Mouse (Mus musculus): ENCODE results near the gene Fam169b. TPM values are rescaled to one million over a fixed set of nuclear protein-coding genes. Genes with fewer than 3 reads are reported as not detected.

Fam169b gene
- polyA plus RNA-seq, 1 experiment, result 11.3 TPM

DNA sequence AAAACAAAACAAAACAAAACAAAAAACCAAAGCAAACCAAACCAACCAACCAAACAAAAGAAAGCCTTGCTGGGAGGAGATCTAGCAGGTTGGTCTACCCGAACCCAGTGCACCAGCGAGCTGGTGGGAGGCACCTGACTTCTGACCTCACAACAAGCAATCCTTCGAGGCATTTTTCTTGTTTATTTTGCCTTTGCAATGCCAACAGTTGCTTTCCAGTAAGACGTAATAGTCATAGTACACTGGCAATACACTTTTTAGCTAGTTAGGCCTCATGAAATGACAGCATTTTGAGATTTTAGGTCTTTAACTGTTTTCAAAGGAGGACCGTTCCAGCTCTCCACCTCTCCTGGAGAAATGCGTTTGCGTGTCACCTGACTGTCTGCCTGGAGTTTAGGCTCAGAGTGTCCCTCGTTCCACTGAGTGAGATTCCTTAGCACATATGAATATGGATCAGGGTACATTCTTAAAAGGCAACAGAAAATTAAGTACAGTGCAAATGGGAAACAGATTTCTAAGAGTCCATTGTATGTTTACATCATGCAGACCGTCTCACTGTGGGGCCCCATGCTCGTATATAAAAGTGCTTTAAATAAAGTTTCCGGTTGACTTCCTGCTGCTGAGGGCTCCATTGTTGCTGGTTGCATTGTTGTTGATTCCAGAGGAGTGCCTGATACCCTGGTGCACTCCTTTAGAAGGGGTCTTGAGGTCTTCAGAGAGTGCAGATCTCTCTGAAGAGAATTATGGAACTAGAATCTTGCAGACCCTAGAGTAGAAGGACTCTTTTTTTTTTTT, 32.3 kb downstream of the Fam169b start:
- Histone ChIP-seq H3K36me3 (ENCODE audit: control insufficient read depth, insufficient read depth, low read length) (no peaks in the 10 kb centered on the region), H3K27me3 (replicated peaks; ENCODE audit: control insufficient read depth, insufficient read depth, low read length) (no peaks in the 10 kb centered on the region), H3K4me1 (ENCODE audit: control insufficient read depth, insufficient read depth, low read length) (no peaks in the 10 kb centered on the region), H3K27ac (ENCODE audit: insufficient read depth, low read depth, low read length) (no peak overlapping the region), H3K4me3 (ENCODE audit: insufficient read depth, low read depth, low read length) (no peak overlapping the region)
- 62% methylated on average over 11 of the region's 11 CpGs for WGBS
- no peak for TF ChIP-seq POLR2A (IDR thresholded peaks at IDR 0.05; ENCODE audit: low read depth, low read length)
- no peak for TF ChIP-seq CTCF (conservative IDR thresholded peaks at IDR 0.05; ENCODE audit: insufficient read depth, insufficient read length, low read depth, low read length)
- DNase-seq, result no peak

- TF ChIP-seq POLR2A (IDR thresholded peaks at IDR 0.05; ENCODE audit: low read depth, low read length) (no peak), CTCF (conservative IDR thresholded peaks at IDR 0.05; ENCODE audit: insufficient read depth, insufficient read length, low read depth, low read length) (no peak)
- no peak overlapping the region for H3K27ac ChIP-seq (ENCODE audit: insufficient read depth, low read depth, low read length)
- DNase-seq, result peak; percentile 63
- 62% methylated on average over 8 of the region's 8 CpGs for WGBS
- no peaks in the 10 kb centered on the region for H3K36me3 ChIP-seq (ENCODE audit: control insufficient read depth, insufficient read depth, low read length)
- no peak overlapping the region for H3K4me3 ChIP-seq (ENCODE audit: insufficient read depth, low read depth, low read length)
- no peaks in the 10 kb centered on the region for H3K4me1 ChIP-seq (ENCODE audit: control insufficient read depth, insufficient read depth, low read length)
- no peaks in the 10 kb centered on the region for H3K27me3 ChIP-seq (replicated peaks; ENCODE audit: control insufficient read depth, insufficient read depth, low read length)
These were observed 33.1 kb downstream of the Fam169b start for GRCm38 (mm10) chr7:68306756-68307155.

DNA sequence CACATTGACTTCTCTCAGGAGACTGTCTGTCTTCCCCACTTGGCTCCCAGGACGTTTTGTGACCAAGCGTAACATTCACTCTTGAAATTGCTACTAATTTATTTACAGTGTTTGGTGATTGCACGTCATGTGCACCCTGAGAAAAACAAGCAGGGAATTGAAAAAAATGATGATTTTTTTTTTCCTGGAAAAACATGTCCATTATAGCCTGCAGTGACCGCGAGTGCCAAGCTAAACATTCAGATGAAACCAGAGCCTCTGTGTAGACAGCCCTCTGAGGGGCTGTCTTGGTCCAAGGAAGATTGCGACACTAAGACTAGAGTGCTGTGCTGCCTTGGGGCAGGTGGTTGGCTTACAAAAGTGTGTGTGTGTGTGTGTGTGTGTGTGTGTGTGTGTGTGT, 37.8 kb downstream of the Fam169b start:
- H3K4me3 ChIP-seq (ENCODE audit: insufficient read depth, low read depth, low read length), result no peak overlapping the region
- TF ChIP-seq CTCF (conservative IDR thresholded peaks at IDR 0.05; ENCODE audit: insufficient read depth, insufficient read length, low read depth, low read length) (no peak), POLR2A (IDR thresholded peaks at IDR 0.05; ENCODE audit: low read depth, low read length) (no peak)
- 61% methylated on average over 6 of the region's 6 CpGs for WGBS
- H3K4me1 ChIP-seq (ENCODE audit: control insufficient read depth, insufficient read depth, low read length), result no peaks in the 10 kb centered on the region
- H3K27me3 ChIP-seq (replicated peaks; ENCODE audit: control insufficient read depth, insufficient read depth, low read length), result no peaks in the 10 kb centered on the region
- no peak overlapping the region for H3K27ac ChIP-seq (ENCODE audit: insufficient read depth, low read depth, low read length)
- DNase-seq, result peak; percentile 42
- H3K36me3 ChIP-seq (ENCODE audit: control insufficient read depth, insufficient read depth, low read length), result no peaks in the 10 kb centered on the region

DNA sequence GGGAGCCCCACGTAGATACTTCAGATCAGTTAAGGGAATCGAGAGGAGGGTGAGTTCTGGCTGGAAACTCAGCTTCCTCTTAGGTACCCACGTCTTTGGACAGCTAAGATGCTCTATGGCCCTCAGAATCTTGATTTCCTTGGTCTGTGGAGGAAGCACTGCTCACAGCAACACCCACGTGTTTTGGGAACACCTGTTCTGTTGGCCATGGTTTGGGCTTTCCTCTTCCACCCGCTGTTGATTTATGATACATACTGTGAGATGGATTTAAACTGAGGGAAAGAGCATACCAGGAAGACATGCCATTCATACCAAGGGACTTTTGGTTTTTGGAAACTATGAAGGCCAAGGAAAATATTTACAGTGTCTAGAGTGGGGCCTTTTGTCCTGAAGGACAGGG, 38.8 kb downstream of the Fam169b start:
- WGBS, result 74% methylated on average over 5 of the region's 5 CpGs

DNA sequence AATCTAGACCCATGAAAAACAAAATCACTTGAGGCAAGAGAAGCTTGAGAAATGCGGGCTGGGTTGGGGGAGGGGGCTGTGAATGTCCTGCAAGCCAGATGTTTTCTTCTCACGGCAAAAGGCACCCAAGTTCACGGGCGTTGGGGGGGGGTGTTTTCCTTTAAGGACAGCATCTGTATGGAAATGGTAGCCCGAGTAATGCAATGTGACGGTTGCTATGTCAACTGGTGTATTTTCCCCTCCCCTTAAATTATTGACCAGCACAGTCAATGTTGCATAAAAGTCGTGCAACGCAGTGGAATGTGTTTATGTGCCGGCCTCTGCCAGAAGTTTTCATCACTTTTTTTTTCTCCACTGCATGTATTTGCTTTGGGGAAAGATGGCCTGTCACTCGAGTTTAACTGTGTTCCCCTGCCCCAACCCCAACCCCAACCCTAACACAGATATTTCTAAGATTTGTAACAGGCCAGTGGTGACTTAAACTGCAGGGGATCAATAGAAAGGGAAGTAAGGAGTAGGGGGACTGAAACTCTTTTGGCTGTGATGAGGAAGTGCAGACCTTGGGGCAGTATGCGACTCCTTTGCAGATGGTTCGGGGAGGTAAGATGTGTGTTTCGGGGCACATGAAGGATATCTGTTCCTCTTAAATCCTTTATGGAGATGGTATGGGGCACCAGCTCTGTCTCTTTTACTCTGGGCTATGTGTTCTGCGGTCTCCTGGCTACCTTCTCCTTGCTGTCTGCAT, 39.6 kb downstream of the Fam169b start:
- Histone ChIP-seq H3K36me3 (ENCODE audit: control insufficient read depth, insufficient read depth, low read length) (no peaks in the 10 kb centered on the region), H3K4me3 (ENCODE audit: insufficient read depth, low read depth, low read length) (no peak overlapping the region), H3K27me3 (replicated peaks; ENCODE audit: control insufficient read depth, insufficient read depth, low read length) (no peaks in the 10 kb centered on the region), H3K27ac (ENCODE audit: insufficient read depth, low read depth, low read length) (no peak overlapping the region), H3K4me1 (ENCODE audit: control insufficient read depth, insufficient read depth, low read length) (no peaks in the 10 kb centered on the region)
- no peak for DNase-seq
- TF ChIP-seq CTCF (conservative IDR thresholded peaks at IDR 0.05; ENCODE audit: insufficient read depth, insufficient read length, low read depth, low read length) (no peak), POLR2A (IDR thresholded peaks at IDR 0.05; ENCODE audit: low read depth, low read length) (no peak)
- 60% methylated on average over 14 of the region's 14 CpGs for WGBS

More for the DNA sequence above, 38.8 kb downstream of the Fam169b start:
- no peak overlapping the region for H3K4me3 ChIP-seq (ENCODE audit: insufficient read depth, low read depth, low read length)
- H3K27me3 ChIP-seq (replicated peaks; ENCODE audit: control insufficient read depth, insufficient read depth, low read length), result no peaks in the 10 kb centered on the region
- no peak for DNase-seq
- TF ChIP-seq POLR2A (IDR thresholded peaks at IDR 0.05; ENCODE audit: low read depth, low read length) (no peak), CTCF (conservative IDR thresholded peaks at IDR 0.05; ENCODE audit: insufficient read depth, insufficient read length, low read depth, low read length) (no peak)
- H3K4me1 ChIP-seq (ENCODE audit: control insufficient read depth, insufficient read depth, low read length), result no peaks in the 10 kb centered on the region
- H3K36me3 ChIP-seq (ENCODE audit: control insufficient read depth, insufficient read depth, low read length), result no peaks in the 10 kb centered on the region
- H3K27ac ChIP-seq (ENCODE audit: insufficient read depth, low read depth, low read length), result no peak overlapping the region

GRCm38 (mm10) chr7:68314286-68314685, 40.6 kb downstream of the Fam169b start:
- DNase-seq, result no peak
- H3K4me3 ChIP-seq (ENCODE audit: insufficient read depth, low read depth, low read length), result no peak overlapping the region
- no peaks in the 10 kb centered on the region for H3K27me3 ChIP-seq (replicated peaks; ENCODE audit: control insufficient read depth, insufficient read depth, low read length)
- H3K4me1 ChIP-seq (ENCODE audit: control insufficient read depth, insufficient read depth, low read length), result no peaks in the 10 kb centered on the region
- no peaks in the 10 kb centered on the region for H3K36me3 ChIP-seq (ENCODE audit: control insufficient read depth, insufficient read depth, low read length)
- 71% methylated on average over 1 of the region's 1 CpGs for WGBS
- no peak overlapping the region for H3K27ac ChIP-seq (ENCODE audit: insufficient read depth, low read depth, low read length)
- TF ChIP-seq POLR2A (IDR thresholded peaks at IDR 0.05; ENCODE audit: low read depth, low read length), result no peak
- TF ChIP-seq CTCF (conservative IDR thresholded peaks at IDR 0.05; ENCODE audit: insufficient read depth, insufficient read length, low read depth, low read length), result no peak

DNA sequence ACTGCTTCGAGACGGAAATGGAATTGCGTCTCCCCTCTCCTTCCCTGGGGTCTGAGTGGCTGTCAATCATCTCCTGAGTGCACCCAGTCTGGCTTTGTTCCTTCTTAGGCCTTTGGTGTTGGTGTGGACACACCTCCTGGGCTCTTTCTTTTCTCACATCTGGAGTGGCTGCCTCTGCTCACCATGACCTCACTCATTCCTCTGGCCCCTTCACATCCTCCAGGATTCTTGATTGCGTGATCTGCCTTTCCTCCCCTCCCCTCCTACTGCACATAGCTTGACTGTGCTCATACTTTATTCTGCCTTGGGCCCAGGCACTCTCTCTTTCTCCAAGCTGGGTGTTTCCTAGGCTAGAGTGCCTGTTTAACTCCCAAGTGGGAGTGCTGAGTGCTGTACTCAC, 41.4 kb downstream of the Fam169b start:
- H3K27ac ChIP-seq (ENCODE audit: insufficient read depth, low read depth, low read length), result no peak overlapping the region
- H3K27me3 ChIP-seq (replicated peaks; ENCODE audit: control insufficient read depth, insufficient read depth, low read length), result no peaks in the 10 kb centered on the region
- no peaks in the 10 kb centered on the region for H3K4me1 ChIP-seq (ENCODE audit: control insufficient read depth, insufficient read depth, low read length)
- no peak overlapping the region for H3K4me3 ChIP-seq (ENCODE audit: insufficient read depth, low read depth, low read length)
- 95% methylated on average over 4 of the region's 4 CpGs for WGBS
- no peak for DNase-seq
- TF ChIP-seq POLR2A (IDR thresholded peaks at IDR 0.05; ENCODE audit: low read depth, low read length) (no peak), CTCF (conservative IDR thresholded peaks at IDR 0.05; ENCODE audit: insufficient read depth, insufficient read length, low read depth, low read length) (no peak)
- no peaks in the 10 kb centered on the region for H3K36me3 ChIP-seq (ENCODE audit: control insufficient read depth, insufficient read depth, low read length)
